Mouse (Mus musculus): ENCODE data around the gene Mia3. TPM values are rescaled to one million over a fixed set of nuclear protein-coding genes. Genes with fewer than 3 reads are reported as not detected.

The Mia3 gene
- polyA plus RNA-seq (2015; fragmentation: Illumina TruSeq; extraction: RNeasy Lipid Tissue Mini Kit (QIAGEN cat#74804); ENCODE audit: insufficient read depth, low read depth, low replicate concordance), result 55.9 TPM

GRCm38 (mm10) chr1:183369427-183370014 lies at the start of gene Mia3:
Gene Mia3 (minus strand): TSS chr1:183369553.

GRCm38 (mm10) chr1:183417873-183418272 lies 48.5 kb upstream of the Mia3 start, which contains the start of gene Hhipl2:
Gene Hhipl2 (plus strand): TSS chr1:183418215.

GRCm38 (mm10) chr1:183388426-183389406 lies 19.4 kb upstream of the Mia3 start, which contains the start of gene Taf1a:
Gene Taf1a (plus strand): TSS chr1:183388981.

GRCm38 (mm10) chr1:183296877-183297383 lies 72.4 kb downstream of the Mia3 start, which contains the start of gene Brox:
Gene Brox (minus strand): TSS chr1:183297269.

GRCm38 (mm10) chr1:183296465-183296864 lies 72.9 kb downstream of the Mia3 start, which contains the start of gene Aida:
Gene Aida (plus strand): TSS chr1:183296590.

Other genes starting within 250 kb of the Mia3 start
- 3.6 TPM for gene Disp1, start 148.0 kb downstream of the Mia3 start, polyA plus RNA-seq (2015; fragmentation: Illumina TruSeq; extraction: RNeasy Lipid Tissue Mini Kit (QIAGEN cat#74804); ENCODE audit: insufficient read depth, low read depth, low replicate concordance)
- gene Aida, start 73.0 kb downstream of the Mia3 start, polyA plus RNA-seq (2015; fragmentation: Illumina TruSeq; extraction: RNeasy Lipid Tissue Mini Kit (QIAGEN cat#74804); ENCODE audit: insufficient read depth, low read depth, low replicate concordance), result 13.3 TPM
- gene Brox, start 72.3 kb downstream of the Mia3 start, polyA plus RNA-seq (2015; fragmentation: Illumina TruSeq; extraction: RNeasy Lipid Tissue Mini Kit (QIAGEN cat#74804); ENCODE audit: insufficient read depth, low read depth, low replicate concordance), result 7.4 TPM
- 7.8 TPM for gene Taf1a, start 19.4 kb upstream of the Mia3 start, polyA plus RNA-seq (2015; fragmentation: Illumina TruSeq; extraction: RNeasy Lipid Tissue Mini Kit (QIAGEN cat#74804); ENCODE audit: insufficient read depth, low read depth, low replicate concordance)
- gene Hhipl2, start 48.7 kb upstream of the Mia3 start, polyA plus RNA-seq (2015; fragmentation: Illumina TruSeq; extraction: RNeasy Lipid Tissue Mini Kit (QIAGEN cat#74804); ENCODE audit: insufficient read depth, low read depth, low replicate concordance), result not detected

All from pancreas, adult 10 weeks (tissue).